Mouse (Mus musculus): ENCODE measurements around the gene Rnf167. TPM values are rescaled to one million over a fixed set of nuclear protein-coding genes. Genes with fewer than 3 reads are reported as not detected.

The Rnf167 gene
- polyA plus RNA-seq, 1 experiment from 2014 or later, result 104 TPM

DNA sequence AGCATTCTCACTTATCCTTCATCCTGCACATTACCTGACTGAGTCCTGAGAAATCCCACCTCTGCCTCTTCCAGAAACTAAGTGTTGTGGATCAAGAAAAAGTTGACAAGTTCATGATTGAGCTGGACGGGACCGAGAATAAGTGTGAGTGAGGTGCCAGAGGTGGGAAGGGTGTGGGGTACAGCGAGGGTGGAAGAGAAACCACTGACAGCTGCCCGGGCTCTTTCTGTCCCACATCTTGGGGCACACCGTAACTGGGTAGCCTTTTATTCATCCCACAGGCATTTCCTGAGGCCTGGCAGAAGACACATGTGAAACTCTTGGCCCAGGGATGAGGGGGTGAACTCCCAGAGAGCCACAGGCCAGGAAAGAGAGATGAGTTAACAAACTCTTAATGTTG is 11.5 kb downstream of the Rnf167 start:
- H3K4me1 ChIP-seq, result peaks cover 35% of the 10 kb centered on the region
- ATAC-seq (ENCODE audit: insufficient number of reproducible peaks, insufficient read depth, low FRiP score, low TSS enrichment), result no peak
- peaks cover 32% of the 10 kb centered on the region for H3K36me3 ChIP-seq
- 78% methylated on average over 5 of the region's 5 CpGs for WGBS
- no peak overlapping the region for H3K27ac ChIP-seq
- H3K9me3 ChIP-seq, result no peaks in the 10 kb centered on the region
- no peaks in the 10 kb centered on the region for H3K27me3 ChIP-seq
- no peak overlapping the region for H3K4me2 ChIP-seq (replicated peaks)
- H3K9ac ChIP-seq, result no peak overlapping the region
- no peak overlapping the region for H3K4me3 ChIP-seq

GRCm38 (mm10) chr11:70658942-70659341 is 11.9 kb downstream of the Rnf167 start:
- Histone ChIP-seq H3K27ac (no peak overlapping the region), H3K4me2 (replicated peaks) (no peak overlapping the region), H3K36me3 (peaks cover 36% of the 10 kb centered on the region), H3K9me3 (no peaks in the 10 kb centered on the region), H3K27me3 (no peaks in the 10 kb centered on the region), H3K4me3 (no peak overlapping the region), H3K9ac (no peak overlapping the region), H3K4me1 (peaks cover 35% of the 10 kb centered on the region)
- no peak for ATAC-seq (ENCODE audit: insufficient number of reproducible peaks, insufficient read depth, low FRiP score, low TSS enrichment)
- 69% methylated on average over 8 of the region's 8 CpGs for WGBS

GRCm38 (mm10) chr11:70660571-70660970 is 13.5 kb downstream of the Rnf167 start:
- Histone ChIP-seq H3K9ac (no peak overlapping the region), H3K27ac (no peak overlapping the region), H3K4me2 (replicated peaks) (no peak overlapping the region), H3K27me3 (no peaks in the 10 kb centered on the region), H3K9me3 (no peaks in the 10 kb centered on the region), H3K4me1 (peaks cover 33% of the 10 kb centered on the region), H3K4me3 (no peak overlapping the region), H3K36me3 (peaks cover 51% of the 10 kb centered on the region)
- no peak for ATAC-seq (ENCODE audit: insufficient number of reproducible peaks, insufficient read depth, low FRiP score, low TSS enrichment)
- 83% methylated on average over 8 of the region's 8 CpGs for WGBS

- no peak overlapping the region for H3K4me3 ChIP-seq
- no peak overlapping the region for H3K4me2 ChIP-seq (replicated peaks)
- H3K9ac ChIP-seq, result no peak overlapping the region
- no peak for ATAC-seq (ENCODE audit: insufficient number of reproducible peaks, insufficient read depth, low FRiP score, low TSS enrichment)
- H3K9me3 ChIP-seq, result no peaks in the 10 kb centered on the region
- no peak overlapping the region for H3K27ac ChIP-seq
- H3K27me3 ChIP-seq, result no peaks in the 10 kb centered on the region
- H3K4me1 ChIP-seq, result peaks cover 24% of the 10 kb centered on the region
- WGBS, result 93% methylated on average over 8 of the region's 8 CpGs
- H3K36me3 ChIP-seq, result peaks cover 61% of the 10 kb centered on the region
These were observed 16.1 kb downstream of the Rnf167 start for GRCm38 (mm10) chr11:70663101-70663500.

DNA sequence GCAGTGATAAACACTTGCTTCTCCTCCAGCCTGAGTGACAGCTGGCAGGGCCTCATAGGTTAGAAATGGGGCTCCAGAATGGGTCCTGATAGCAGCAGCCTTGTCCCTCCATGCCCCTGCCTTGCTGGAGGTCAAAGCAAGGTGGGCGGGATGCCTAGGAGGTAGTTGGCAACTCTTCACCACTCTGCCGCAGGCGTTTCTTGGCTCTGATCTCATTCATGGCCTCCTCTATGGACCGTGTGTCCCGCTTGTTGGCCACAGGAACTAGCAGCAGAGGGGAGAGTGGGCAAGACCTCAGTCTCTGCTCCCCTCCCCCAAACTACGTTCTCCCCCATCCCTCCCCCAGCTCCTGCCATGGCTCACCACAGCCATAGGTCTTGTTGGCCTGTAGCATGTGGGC is 16.9 kb downstream of the Rnf167 start:
- Histone ChIP-seq H3K9me3 (no peaks in the 10 kb centered on the region), H3K4me3 (no peak overlapping the region), H3K4me1 (peaks cover 18% of the 10 kb centered on the region), H3K9ac (no peak overlapping the region), H3K4me2 (replicated peaks) (no peak overlapping the region), H3K36me3 (peaks cover 61% of the 10 kb centered on the region), H3K27ac (no peak overlapping the region), H3K27me3 (no peaks in the 10 kb centered on the region)
- ATAC-seq (ENCODE audit: insufficient number of reproducible peaks, insufficient read depth, low FRiP score, low TSS enrichment), result no peak
- WGBS, result 94% methylated on average over 6 of the region's 6 CpGs

DNA sequence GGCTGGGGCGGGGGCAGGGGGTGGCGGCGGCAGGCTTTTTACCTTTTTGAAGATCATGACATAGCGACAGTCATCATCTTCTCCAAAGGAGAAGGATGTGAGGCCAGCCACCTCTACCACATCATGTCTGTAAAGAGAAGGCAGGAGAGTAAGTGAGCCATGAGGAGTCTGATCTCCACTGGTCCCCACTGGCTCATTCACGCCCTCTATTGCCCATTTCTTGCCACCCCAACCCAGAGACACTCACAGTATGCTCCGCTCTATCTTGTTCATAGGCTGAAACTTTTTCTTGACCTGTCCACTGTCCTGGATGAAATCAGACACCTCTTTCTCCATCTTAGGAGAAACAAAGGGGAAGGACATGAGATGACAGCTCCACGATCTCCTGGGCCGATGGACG is 17.7 kb downstream of the Rnf167 start:
- peaks cover 61% of the 10 kb centered on the region for H3K36me3 ChIP-seq
- H3K4me3 ChIP-seq, result no peak overlapping the region
- H3K9me3 ChIP-seq, result no peaks in the 10 kb centered on the region
- no peak overlapping the region for H3K9ac ChIP-seq
- WGBS, result 93% methylated on average over 9 of the region's 9 CpGs
- H3K4me2 ChIP-seq (replicated peaks), result no peak overlapping the region
- no peak overlapping the region for H3K27ac ChIP-seq
- peaks cover 16% of the 10 kb centered on the region for H3K4me1 ChIP-seq
- H3K27me3 ChIP-seq, result no peaks in the 10 kb centered on the region
- ATAC-seq (ENCODE audit: insufficient number of reproducible peaks, insufficient read depth, low FRiP score, low TSS enrichment), result no peak

DNA sequence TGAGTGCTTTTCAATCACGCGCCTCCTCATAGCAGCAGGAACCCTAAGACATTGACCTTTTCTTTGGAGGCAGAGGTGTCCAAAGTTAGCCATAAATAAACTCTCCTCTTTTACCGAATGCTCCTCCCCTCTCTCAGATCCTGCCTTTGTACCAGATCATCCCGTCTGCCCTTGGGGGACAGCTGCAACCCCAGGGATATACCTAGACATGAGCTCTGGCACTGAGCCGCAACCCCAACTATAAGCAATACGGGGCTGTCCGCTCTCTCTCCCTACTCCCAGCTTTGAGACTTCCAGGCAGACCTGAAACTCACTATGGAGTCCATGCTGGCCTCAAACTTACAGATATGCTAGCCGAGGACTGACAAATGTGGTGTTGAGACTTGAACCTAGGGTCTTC is 19.7 kb downstream of the Rnf167 start:
- Histone ChIP-seq H3K9me3 (no peaks in the 10 kb centered on the region), H3K4me3 (no peak overlapping the region), H3K27ac (no peak overlapping the region), H3K4me1 (peaks cover 25% of the 10 kb centered on the region), H3K36me3 (peaks cover 54% of the 10 kb centered on the region), H3K27me3 (no peaks in the 10 kb centered on the region), H3K9ac (no peak overlapping the region), H3K4me2 (replicated peaks) (no peak overlapping the region)
- WGBS, result 95% methylated on average over 8 of the region's 8 CpGs
- ATAC-seq (ENCODE audit: insufficient number of reproducible peaks, insufficient read depth, low FRiP score, low TSS enrichment), result no peak

DNA sequence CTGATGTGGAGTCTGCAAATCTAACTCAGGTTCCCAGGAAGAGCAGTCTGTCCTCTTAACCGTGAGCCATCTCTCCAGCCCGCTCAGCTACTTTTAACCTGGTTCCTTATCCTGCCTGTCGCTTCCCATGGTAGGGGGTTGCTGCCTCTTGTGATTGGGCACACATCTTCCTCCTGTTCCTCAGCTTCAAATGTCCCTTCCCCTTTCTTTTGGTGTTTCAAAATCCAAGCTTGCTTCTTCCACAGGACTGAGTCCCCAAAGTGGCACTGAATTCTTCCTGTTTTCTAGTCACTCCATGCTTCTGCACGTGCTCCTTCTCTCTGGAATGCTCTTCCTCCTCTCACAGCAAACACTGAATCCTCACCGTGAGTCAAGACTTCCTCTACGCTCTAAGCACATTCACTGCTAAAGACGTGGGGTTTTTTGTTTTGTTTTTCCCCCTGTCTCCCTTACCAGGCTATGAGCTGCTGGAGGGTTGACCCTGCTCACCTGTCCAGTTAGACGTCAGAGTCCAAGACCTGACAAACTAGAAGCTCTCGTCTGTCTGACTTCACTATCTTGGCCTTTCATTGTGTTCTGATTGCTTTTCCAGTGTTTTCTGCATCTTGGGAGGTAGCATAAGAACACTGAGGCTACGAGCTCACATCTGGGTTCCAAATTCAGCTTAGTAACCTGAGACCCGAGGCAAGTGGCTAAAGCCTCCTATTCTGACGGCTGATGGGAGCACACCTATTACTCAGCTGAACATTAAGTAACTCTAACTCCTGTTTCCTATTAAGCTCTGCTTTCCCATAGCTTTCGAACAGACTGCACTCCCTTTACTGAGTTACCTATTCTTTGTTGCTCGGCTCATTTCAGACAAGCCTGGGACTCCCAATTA is 20.5 kb downstream of the Rnf167 start:
- Histone ChIP-seq H3K9me3 (no peaks in the 10 kb centered on the region), H3K4me1 (peaks cover 25% of the 10 kb centered on the region), H3K4me3 (peak overlapping the region; percentile 52), H3K9ac (peak overlapping the region; percentile 67), H3K27me3 (no peaks in the 10 kb centered on the region), H3K36me3 (peaks cover 51% of the 10 kb centered on the region), H3K27ac (peak overlapping the region; percentile 95), H3K4me2 (replicated peaks) (peak overlapping the region; percentile 74)
- ATAC-seq (ENCODE audit: insufficient number of reproducible peaks, insufficient read depth, low FRiP score, low TSS enrichment), result no peak
- WGBS, result 50% methylated on average over 14 of the region's 14 CpGs

DNA sequence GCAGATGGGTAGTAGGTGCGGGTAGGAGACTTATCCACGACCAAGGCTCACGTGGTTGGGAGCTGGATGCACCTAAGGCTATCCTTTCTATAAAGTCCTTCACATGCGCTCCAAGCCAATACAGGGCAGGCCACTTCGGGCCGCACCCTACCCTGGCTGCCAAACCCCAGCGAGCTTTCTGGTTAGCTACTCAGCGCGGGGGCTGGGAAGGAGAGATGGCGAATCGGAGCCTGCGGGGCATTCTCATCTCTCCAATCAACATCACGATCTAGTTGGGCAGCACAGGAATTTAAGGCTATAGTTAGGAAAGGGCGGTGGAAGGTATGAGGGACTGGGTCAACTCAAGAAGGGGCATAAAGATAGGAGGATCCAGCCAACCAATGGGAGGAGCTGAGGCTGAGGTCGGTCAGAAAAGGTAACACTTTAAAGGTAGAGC is 21.3 kb downstream of the Rnf167 start:
- peak overlapping the region; percentile 74 for H3K4me2 ChIP-seq (replicated peaks)
- peak overlapping the region; percentile 52 for H3K4me3 ChIP-seq
- H3K9ac ChIP-seq, result peak overlapping the region; percentile 67
- WGBS, result 2% methylated on average over 15 of the region's 15 CpGs
- ATAC-seq (ENCODE audit: insufficient number of reproducible peaks, insufficient read depth, low FRiP score, low TSS enrichment), result peak; percentile 42
- H3K9me3 ChIP-seq, result no peaks in the 10 kb centered on the region
- peaks cover 42% of the 10 kb centered on the region for H3K36me3 ChIP-seq
- H3K27me3 ChIP-seq, result no peaks in the 10 kb centered on the region
- peak overlapping the region; percentile 95 for H3K27ac ChIP-seq
- H3K4me1 ChIP-seq, result peaks cover 25% of the 10 kb centered on the region

DNA sequence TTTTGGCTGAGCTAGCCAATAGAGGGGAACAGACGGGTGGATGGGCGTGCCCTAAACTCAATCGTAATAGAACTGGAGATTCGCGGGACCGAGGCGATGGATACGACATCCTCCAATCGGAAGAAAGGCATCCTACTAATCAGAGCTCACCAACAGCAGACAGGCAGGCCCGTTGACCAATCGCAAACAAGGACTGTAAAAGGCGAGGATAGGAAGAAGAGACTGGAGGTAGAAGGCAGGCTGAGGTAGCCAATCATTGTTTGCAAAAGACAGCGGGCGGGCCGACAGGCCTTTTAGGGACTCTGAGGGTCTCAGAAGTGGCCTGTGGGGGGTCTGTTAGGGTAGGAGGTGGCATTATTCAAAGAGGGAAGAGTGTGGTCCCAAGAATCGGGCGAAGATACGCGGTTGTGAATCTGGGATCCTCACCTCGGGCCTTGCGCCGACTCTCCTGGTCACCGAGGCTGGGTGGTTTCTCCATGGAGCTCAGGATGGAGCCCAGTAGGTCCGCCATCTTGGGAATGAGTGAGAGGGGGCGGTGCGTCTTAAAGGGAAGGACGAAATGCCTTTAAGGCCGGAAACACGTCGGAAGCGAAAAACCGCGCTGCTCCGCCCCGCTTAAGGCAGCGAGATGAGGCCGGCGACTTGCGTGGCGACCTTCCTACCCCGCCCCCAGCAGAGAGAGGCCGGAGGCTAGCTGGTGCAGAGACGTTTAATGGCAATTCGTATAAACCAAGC is 21.9 kb downstream of the Rnf167 start, which contains the start of gene Spag7:
Gene Spag7 (minus strand): TSS at position 646 of the 735 bp plus-strand sequence.
- Histone ChIP-seq H3K4me2 (replicated peaks) (peak within 1 kb of the TSS; percentile 74), H3K36me3 (peaks cover 42% of the 10 kb centered on the region), H3K27ac (peak within 1 kb of the TSS; percentile 95), H3K4me1 (peaks cover 25% of the 10 kb centered on the region), H3K9ac (peak within 1 kb of the TSS; percentile 70), H3K9me3 (no peaks in the 10 kb centered on the region), H3K4me3 (peak within 1 kb of the TSS; percentile 52), H3K27me3 (no peaks in the 10 kb centered on the region)
- peak; percentile 96 for ATAC-seq (ENCODE audit: insufficient number of reproducible peaks, insufficient read depth, low FRiP score, low TSS enrichment)
- WGBS, result under 1% methylated on average over 44 of the region's 44 CpGs

DNA sequence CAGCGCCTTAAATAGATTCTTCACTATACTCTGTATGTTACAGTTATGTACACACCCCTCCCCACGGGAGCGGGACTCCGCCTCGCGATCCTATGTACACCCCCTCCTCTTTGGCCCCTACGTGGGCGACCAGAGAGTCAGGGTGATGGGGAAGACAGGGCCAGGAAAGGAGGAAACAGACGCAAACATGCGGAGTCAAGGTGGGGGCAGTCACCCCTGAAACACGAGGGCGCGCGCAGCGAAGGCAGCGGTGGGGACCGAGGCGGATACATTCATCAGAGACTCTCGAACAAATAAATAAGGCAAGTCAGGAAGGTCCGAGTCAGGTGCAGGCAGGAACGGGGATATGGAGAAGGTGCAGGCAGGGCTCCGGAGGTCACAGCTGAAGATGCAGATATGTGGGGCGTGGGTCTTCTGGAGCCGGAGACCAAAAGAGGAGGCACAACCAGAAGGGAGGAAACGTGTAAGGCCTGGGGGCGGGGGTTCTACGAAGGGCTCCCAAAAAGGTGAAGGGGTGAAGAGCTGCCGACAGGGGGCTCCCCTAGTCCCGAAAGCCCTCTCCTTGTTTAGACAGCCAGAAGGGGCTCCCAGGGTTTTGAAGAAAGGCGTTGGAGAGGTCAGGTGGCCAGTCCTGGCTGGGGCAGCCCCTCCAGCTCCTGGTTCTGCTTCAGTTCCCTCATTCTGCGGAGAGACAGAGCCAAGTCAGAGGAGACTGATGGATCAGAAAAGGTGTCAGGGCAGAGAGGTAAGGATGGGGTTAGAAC is 22.7 kb downstream of the Rnf167 start:
- peak; percentile 17 for ATAC-seq (ENCODE audit: insufficient number of reproducible peaks, insufficient read depth, low FRiP score, low TSS enrichment)
- H3K36me3 ChIP-seq, result peaks cover 35% of the 10 kb centered on the region

More for the DNA sequence above, 22.7 kb downstream of the Rnf167 start:
- peak overlapping the region; percentile 95 for H3K27ac ChIP-seq
- H3K9me3 ChIP-seq, result no peaks in the 10 kb centered on the region
- no peaks in the 10 kb centered on the region for H3K27me3 ChIP-seq
- H3K4me3 ChIP-seq, result peak overlapping the region; percentile 52
- peak overlapping the region; percentile 70 for H3K9ac ChIP-seq
- peak overlapping the region; percentile 74 for H3K4me2 ChIP-seq (replicated peaks)
- under 1% methylated on average over 31 of the region's 31 CpGs for WGBS
- peaks cover 25% of the 10 kb centered on the region for H3K4me1 ChIP-seq
